Mouse (Mus musculus) brown adipose tissue, adult 24 weeks (tissue): ENCODE data around the gene 3110082J24Rik. TPM values are rescaled to one million over a fixed set of nuclear protein-coding genes. Genes with fewer than 3 reads are reported as not detected.
"Not testable (repeated sequence)": the region's sequence is repeated elsewhere in the genome, so short reads cannot be mapped to it uniquely, and the experiment has no call there.

ENCODE experiments used
- H3K27ac ChIP-seq: fragments of 200-500 bp; replicated peaks from 2 replicates; pipeline ENCODE4 v1.5.1; 2012; ENCODE audit warnings: low read depth, mild to moderate bottlenecking, low read length
- H3K4me1 ChIP-seq: fragments of 200-500 bp; 2 replicates; pipeline ENCODE4 v1.6.1; 2012; ENCODE audit warnings: low read length, mixed read lengths; ENCODE audit not compliant: control insufficient read depth, insufficient read depth, insufficient read length
- H3K4me3 ChIP-seq: fragments of 200-500 bp; 2 replicates; pipeline ENCODE4 v1.5.1; 2012; ENCODE audit warnings: low read depth, mild to moderate bottlenecking, low read length, moderate library complexity; ENCODE audit not compliant: insufficient read depth
- polyA plus RNA-seq: library from polyadenylated mRNA; stranded (reverse); fragments of >200 nt; gene quantifications from 2 replicates; pipeline ENCODE4 v1.2.4, GENCODE M21; 2012; ENCODE audit not compliant: missing spikeins, insufficient read depth, insufficient read length

3110082J24Rik gene
- polyA plus RNA-seq, 1 experiment, result not detected

- Histone ChIP-seq H3K4me3 (no peak overlapping the region), H3K27ac (no peak overlapping the region), H3K4me1 (peaks cover 2% of the 10 kb centered on the region; the same call in 1 of the 2 replicates)
These were observed 38.2 kb downstream of the 3110082J24Rik start for GRCm38 (mm10) chr5:30067726-30068125.

GRCm38 (mm10) chr5:30059607-30060006, 46.3 kb downstream of the 3110082J24Rik start:
- not testable (repeated sequence) for H3K4me1 ChIP-seq, H3K4me3 ChIP-seq, H3K27ac ChIP-seq

- Histone ChIP-seq H3K27ac (no peak overlapping the region), H3K4me3 (no peak overlapping the region), H3K4me1 (peaks cover 3% of the 10 kb centered on the region; the same call in 1 of the 2 replicates)
These were observed 47.6 kb downstream of the 3110082J24Rik start for GRCm38 (mm10) chr5:30058216-30058731.

Other genes starting within 250 kb of the 3110082J24Rik start
- not detected in 2 replicates for gene Il6, start 93.0 kb downstream of the 3110082J24Rik start, polyA plus RNA-seq
- gene Tyms, start 32.5 kb downstream of the 3110082J24Rik start, polyA plus RNA-seq, result 5.2 and 8.3 TPM in 2 replicates
- not detected in 2 replicates for gene Garem2, start 925 bp downstream of the 3110082J24Rik start, polyA plus RNA-seq
- 1,889 and 2,102 TPM in 2 replicates for gene Hadha, start 49.1 kb upstream of the 3110082J24Rik start, polyA plus RNA-seq
- gene Hadhb, start 49.2 kb upstream of the 3110082J24Rik start, polyA plus RNA-seq, result 4,023 and 4,386 TPM in 2 replicates
- not detected in 2 replicates for gene Adgrf3, start 99.6 kb upstream of the 3110082J24Rik start, polyA plus RNA-seq
- 10.4 and 12.5 TPM in 2 replicates for gene Selenoi, start 126.5 kb upstream of the 3110082J24Rik start, polyA plus RNA-seq
- not detected in 2 replicates for gene Drc1, start 175.3 kb upstream of the 3110082J24Rik start, polyA plus RNA-seq